Mouse (Mus musculus) limb, embryonic 12.5 days (tissue): ENCODE measurements at regions not wholly inside any gene's neighbourhood (a gene's known extent, or its start where the extent isn't known, plus 50 kb on each side); places are given as distances from the start of the nearest gene placed in this dataset.
A peak's percentile ranks its signal among the peaks of the same experiment; 100 is the strongest.

Source experiments
- ATAC-seq: fragments of 200-750 bp; cut with Nextera tagmentation; 2 replicates; pipeline ENCODE4 v1.8.0; 2017; ENCODE audit warnings: low read depth, moderate TSS enrichment; ENCODE audit not compliant: insufficient number of reproducible peaks, insufficient read depth, low FRiP score, low TSS enrichment
- H3K27ac ChIP-seq: fragments of 300-500 bp; sonication (generic); 2 replicates; pipeline ENCODE4 v1.5.1; 2016; ENCODE audit warnings: mild to moderate bottlenecking, moderate library complexity
- H3K27me3 ChIP-seq: fragments of 300-500 bp; sonication (generic); 2 replicates; pipeline ENCODE4 v1.6.1; 2016; ENCODE audit warnings: mild to moderate bottlenecking, moderate library complexity
- H3K36me3 ChIP-seq: fragments of 300-500 bp; sonication (generic); 2 replicates; pipeline ENCODE4 v1.6.1; 2016; ENCODE audit warnings: mild to moderate bottlenecking, moderate library complexity
- H3K4me1 ChIP-seq: fragments of 300-500 bp; sonication (generic); replicated peaks from 2 replicates; pipeline ENCODE4 v1.6.1; 2016
- H3K4me2 ChIP-seq: fragments of 300-500 bp; sonication (generic); 2 replicates; pipeline ENCODE4 v1.6.1; 2016; ENCODE audit warnings: mild to moderate bottlenecking, moderate library complexity
- H3K4me3 ChIP-seq: fragments of 300-500 bp; sonication (generic); replicated peaks from 2 replicates; pipeline ENCODE4 v1.5.1; 2016; ENCODE audit warnings: mild to moderate bottlenecking
- H3K9ac ChIP-seq: fragments of 300-500 bp; sonication (generic); replicated peaks from 2 replicates; pipeline ENCODE4 v1.6.1; 2016; ENCODE audit warnings: mild to moderate bottlenecking, moderate library complexity
- H3K9me3 ChIP-seq: fragments of 300-500 bp; sonication (generic); 2 replicates; pipeline ENCODE4 v1.6.1; 2016; ENCODE audit warnings: mild to moderate bottlenecking, moderate library complexity
- WGBS: fragments of 180-500 bp; shearing (Covaris S2); methylation state at CpG from one replicate; pipeline ENCODE4 v1.1.7; 2016; 5-methylcytosine and 5-hydroxymethylcytosine counted together

DNA sequence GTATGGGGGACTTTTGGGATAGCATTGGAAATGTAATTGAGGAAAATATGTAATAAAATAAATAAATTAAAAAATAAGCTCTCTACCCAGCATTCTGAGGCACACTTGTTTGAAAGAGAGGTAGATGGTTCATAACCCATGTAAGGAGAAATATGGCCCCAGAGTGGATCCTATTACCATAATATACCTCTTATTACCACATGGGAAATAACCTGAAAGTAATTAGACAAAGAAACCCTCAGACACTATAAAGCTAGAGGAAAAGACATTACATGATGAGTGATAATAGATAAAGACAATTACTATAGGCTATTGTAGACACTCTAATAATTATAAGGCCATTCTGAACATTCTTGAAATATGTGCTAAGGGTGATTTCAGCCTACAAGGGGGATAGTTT, 2444.8 kb upstream of the Gm12353 start:
- Histone ChIP-seq H3K27me3 (no peaks in the 10 kb centered on the region), H3K4me3 (no peak overlapping the region), H3K4me2 (no peak overlapping the region), H3K9ac (no peak overlapping the region), H3K36me3 (no peaks in the 10 kb centered on the region), H3K4me1 (no peaks in the 10 kb centered on the region), H3K9me3 (no peaks in the 10 kb centered on the region), H3K27ac (no peak overlapping the region)
- ATAC-seq, result no peak

DNA sequence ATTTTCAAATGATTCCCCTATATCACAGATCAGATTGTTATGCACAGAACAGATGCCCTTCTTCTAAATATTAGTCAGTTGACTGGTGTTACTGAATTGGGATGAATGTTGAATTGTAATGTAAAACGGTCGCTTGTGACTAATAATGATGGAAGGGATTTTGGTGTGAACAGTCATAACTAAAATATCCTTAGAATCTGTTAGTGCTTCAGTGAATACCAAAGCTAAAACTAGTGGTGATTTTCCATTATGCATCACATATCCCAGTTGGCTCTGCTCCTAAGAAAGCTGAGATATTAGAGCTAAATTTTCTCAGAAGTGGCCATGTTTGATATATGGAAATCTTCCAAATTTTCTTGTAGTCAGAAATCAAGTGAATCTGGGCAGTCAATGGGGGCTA, 2441.7 kb upstream of the Gm12353 start:
- Histone ChIP-seq H3K4me2 (no peak overlapping the region), H3K27me3 (no peaks in the 10 kb centered on the region), H3K4me1 (no peaks in the 10 kb centered on the region), H3K27ac (no peak overlapping the region), H3K4me3 (no peak overlapping the region), H3K9ac (no peak overlapping the region), H3K9me3 (no peaks in the 10 kb centered on the region), H3K36me3 (no peaks in the 10 kb centered on the region)
- 88% methylated on average over 2 of the region's 2 CpGs for WGBS
- ATAC-seq, result no peak

DNA sequence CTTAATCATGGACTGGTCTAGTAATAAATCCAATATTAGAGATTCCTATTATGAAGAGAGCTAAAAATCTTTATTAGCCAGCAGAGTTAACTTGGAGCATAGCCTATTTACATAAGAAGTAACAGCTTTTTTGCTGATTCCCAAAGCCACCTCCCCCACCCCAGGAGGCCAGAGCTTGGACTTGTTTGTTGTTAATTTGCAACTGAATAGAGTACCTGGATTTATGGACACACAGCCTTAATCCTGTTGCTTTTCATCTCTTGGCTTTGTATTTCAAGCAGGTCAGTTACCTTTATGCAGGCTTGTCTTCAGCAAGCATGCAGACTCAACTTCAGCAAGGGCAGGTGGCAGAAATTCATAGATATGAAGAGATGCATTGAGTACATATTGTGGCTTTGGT, 2396.5 kb upstream of the Gm12353 start:
- H3K27ac ChIP-seq, result no peak overlapping the region
- no peaks in the 10 kb centered on the region for H3K9me3 ChIP-seq
- H3K36me3 ChIP-seq, result no peaks in the 10 kb centered on the region
- no peaks in the 10 kb centered on the region for H3K4me1 ChIP-seq
- no peaks in the 10 kb centered on the region for H3K27me3 ChIP-seq
- H3K4me2 ChIP-seq, result no peak overlapping the region
- ATAC-seq, result no peak
- H3K9ac ChIP-seq, result no peak overlapping the region
- no peak overlapping the region for H3K4me3 ChIP-seq

DNA sequence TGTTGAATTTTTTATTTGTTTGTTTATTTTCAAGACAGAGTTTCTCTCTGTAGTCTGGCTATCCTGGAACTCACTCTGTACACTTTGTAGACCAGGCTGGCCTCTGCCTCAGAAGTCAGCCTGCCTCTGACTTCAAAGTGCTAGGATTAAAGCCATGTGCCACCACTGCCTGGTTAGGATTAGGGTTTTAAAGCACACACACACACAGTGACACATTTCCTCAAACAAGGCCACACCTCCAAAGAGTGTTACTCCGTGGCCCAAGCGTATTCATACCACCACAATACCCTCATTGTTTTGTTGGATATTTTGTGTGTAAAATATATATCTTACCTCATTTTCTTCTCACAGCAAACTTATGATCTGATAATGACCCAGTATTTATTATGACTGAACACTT, 2365.4 kb upstream of the Gm12353 start:
- Histone ChIP-seq H3K4me1 (no peaks in the 10 kb centered on the region), H3K4me3 (no peak overlapping the region), H3K4me2 (no peak overlapping the region), H3K27ac (no peak overlapping the region), H3K36me3 (no peaks in the 10 kb centered on the region), H3K9me3 (no peaks in the 10 kb centered on the region), H3K27me3 (no peaks in the 10 kb centered on the region), H3K9ac (no peak overlapping the region)
- WGBS, result 45% methylated on average over 2 of the region's 2 CpGs
- ATAC-seq, result peak; percentile 52; the same call in 1 of the 2 replicates

DNA sequence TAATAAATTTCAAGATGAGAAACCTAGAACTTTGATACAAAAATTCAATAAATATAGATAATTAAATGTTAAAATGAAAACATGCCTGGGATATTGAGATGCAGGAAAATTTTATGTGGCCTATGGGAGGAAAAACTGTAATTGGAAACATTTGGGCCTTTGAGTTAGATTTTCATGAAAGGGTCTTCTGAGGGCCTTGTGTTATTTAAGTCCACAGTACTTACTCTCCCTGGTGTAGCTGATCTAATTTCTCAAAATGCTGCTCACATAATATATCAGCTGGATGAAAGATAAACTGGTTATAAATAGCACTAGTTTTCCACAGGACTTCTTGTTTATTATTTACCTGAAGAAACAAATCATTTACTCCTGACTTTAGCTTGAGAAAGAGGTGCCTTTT, 2364.9 kb upstream of the Gm12353 start:
- no peak overlapping the region for H3K27ac ChIP-seq
- peak; percentile 6; the same call in 1 of the 2 replicates for ATAC-seq
- no peaks in the 10 kb centered on the region for H3K27me3 ChIP-seq
- H3K4me3 ChIP-seq, result no peak overlapping the region
- no peaks in the 10 kb centered on the region for H3K36me3 ChIP-seq
- H3K4me1 ChIP-seq, result no peaks in the 10 kb centered on the region
- H3K9ac ChIP-seq, result no peak overlapping the region
- H3K9me3 ChIP-seq, result no peaks in the 10 kb centered on the region
- H3K4me2 ChIP-seq, result no peak overlapping the region

DNA sequence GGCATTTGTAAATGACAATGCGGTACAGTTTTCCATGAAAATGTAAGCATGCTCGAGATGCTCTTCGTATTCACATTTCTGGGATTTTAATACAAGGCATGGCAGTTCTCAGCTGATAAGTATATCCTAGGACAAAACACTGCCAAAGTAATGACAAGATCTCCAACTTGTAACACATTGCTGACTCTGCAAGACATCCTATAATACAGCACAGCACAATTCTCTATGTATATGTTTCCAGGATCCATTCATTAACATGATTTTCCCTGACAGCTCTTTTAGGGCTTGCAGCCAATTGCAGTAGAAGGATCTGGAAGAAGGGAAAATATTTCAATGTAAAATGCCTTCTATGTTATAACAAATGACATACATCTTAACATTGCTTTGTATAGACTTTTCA, 2346.1 kb upstream of the Gm12353 start:
- Histone ChIP-seq H3K9ac (no peak overlapping the region), H3K4me2 (no peak overlapping the region), H3K36me3 (no peaks in the 10 kb centered on the region), H3K27ac (no peak overlapping the region), H3K4me3 (no peak overlapping the region), H3K27me3 (no peaks in the 10 kb centered on the region), H3K9me3 (no peaks in the 10 kb centered on the region), H3K4me1 (no peaks in the 10 kb centered on the region)
- ATAC-seq, result no peak
- 95% methylated on average over 3 of the region's 3 CpGs for WGBS

DNA sequence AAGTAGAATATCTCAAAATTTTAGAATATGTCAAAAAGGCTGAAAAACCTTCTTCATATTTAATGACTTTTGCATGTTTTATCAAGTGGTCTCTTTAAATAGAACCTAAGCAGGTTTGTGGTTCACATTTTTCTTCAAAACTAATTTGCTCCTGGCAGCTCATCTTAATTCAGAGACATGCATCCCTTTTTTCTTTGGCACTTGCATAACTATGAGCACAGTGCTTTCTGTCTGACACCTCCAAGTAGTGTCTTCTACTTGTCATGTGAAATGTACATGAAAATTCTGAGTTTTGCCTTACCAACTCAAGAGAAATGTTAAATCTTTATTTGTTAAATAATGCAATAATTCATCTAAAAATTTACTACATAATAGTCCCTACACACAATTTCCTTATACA, 2343.5 kb upstream of the Gm12353 start:
- no peaks in the 10 kb centered on the region for H3K36me3 ChIP-seq
- no peaks in the 10 kb centered on the region for H3K27me3 ChIP-seq
- H3K4me1 ChIP-seq, result no peaks in the 10 kb centered on the region
- no peak overlapping the region for H3K27ac ChIP-seq
- no peaks in the 10 kb centered on the region for H3K9me3 ChIP-seq
- no peak for ATAC-seq
- no peak overlapping the region for H3K9ac ChIP-seq
- H3K4me2 ChIP-seq, result no peak overlapping the region
- H3K4me3 ChIP-seq, result no peak overlapping the region

DNA sequence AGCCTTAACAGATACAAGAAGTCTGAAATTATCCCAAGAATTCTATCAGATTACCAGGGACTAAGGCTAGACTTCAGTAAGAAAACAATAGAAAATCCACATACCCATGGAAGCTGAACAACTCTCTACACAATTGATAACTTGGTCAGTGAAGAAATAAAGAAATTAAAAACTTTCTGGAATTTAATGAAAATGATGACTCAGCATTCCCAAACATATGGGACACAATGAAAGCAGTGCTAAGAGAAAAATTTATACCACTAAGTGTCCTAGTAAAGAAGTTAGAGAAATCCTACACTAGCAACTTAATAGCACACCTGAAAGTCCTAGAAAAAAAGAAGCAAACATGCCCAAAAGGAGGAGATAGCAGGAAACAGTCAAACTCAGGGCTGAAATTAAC, 2306.1 kb upstream of the Gm12353 start:
- Histone ChIP-seq H3K9me3 (no peaks in the 10 kb centered on the region), H3K4me3 (no peak overlapping the region), H3K36me3 (no peaks in the 10 kb centered on the region), H3K27ac (no peak overlapping the region), H3K4me1 (no peaks in the 10 kb centered on the region), H3K27me3 (no peaks in the 10 kb centered on the region), H3K4me2 (no peak overlapping the region), H3K9ac (no peak overlapping the region)
- ATAC-seq, result no peak

DNA sequence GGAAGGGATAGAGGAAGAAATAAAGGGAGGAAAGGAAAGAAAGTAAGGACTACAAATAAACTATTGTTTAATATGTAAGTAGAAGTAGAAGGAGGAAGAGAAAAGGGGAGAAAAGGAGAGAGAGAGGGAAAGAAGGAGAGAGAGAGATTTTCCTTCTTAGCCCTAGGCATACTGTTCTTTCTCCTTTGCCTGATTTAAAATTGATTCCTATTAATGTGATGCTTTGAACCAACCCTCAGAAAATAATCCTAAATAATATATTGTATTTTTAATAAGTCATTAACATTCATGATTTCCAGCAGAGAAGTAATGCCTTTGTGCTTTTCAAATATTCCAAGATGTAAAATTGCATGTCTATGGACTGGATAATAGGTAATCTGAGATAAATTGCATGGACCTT, 2286.2 kb upstream of the Gm12353 start:
- Histone ChIP-seq H3K27me3 (no peaks in the 10 kb centered on the region), H3K36me3 (no peaks in the 10 kb centered on the region), H3K4me1 (no peaks in the 10 kb centered on the region), H3K9ac (no peak overlapping the region), H3K27ac (no peak overlapping the region), H3K4me3 (no peak overlapping the region), H3K9me3 (no peaks in the 10 kb centered on the region), H3K4me2 (no peak overlapping the region)
- no peak for ATAC-seq

DNA sequence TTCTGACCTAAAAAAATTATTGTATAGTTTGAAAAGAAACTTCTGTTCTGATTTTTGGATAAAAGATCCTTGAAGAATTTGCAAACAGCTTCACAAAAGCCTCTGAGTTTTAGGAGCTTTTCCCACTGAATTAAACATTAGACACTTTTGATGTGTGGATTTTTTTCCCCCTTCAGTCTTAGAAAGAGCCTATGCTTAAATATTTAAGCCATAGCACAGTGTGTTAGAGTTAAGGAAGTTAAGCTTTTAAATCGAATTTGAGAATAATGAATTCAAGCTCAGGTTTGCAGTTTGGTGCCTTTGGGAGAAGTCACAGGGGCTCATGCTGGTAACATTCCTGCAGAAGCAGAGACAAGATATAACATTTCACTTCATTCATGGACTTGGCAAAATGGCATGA, 2257.2 kb upstream of the Gm12353 start:
- WGBS, result 63% methylated on average over 1 of the region's 1 CpGs
- Histone ChIP-seq H3K27me3 (no peaks in the 10 kb centered on the region), H3K4me3 (no peak overlapping the region), H3K9ac (no peak overlapping the region), H3K4me1 (no peaks in the 10 kb centered on the region), H3K27ac (no peak overlapping the region), H3K4me2 (no peak overlapping the region), H3K36me3 (no peaks in the 10 kb centered on the region), H3K9me3 (no peaks in the 10 kb centered on the region)
- ATAC-seq, result no peak

DNA sequence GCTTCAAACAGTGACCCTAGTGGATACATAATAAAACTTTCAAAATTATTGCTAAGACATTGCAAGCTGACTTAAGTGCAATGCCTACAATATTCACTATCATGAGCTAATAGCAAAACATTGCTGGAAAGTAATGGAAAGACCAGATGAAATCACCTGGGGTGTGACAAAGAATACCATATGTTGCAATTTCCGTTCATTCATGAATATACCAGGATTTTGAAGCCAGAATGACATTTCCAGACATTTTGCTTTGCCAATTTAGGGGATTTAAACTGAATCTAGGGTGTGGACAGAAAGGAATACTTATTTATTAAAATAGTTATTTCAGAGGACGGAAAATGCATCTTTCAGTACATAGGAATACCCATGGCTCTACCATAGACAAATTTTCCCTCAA, 2244.5 kb upstream of the Gm12353 start:
- H3K4me1 ChIP-seq, result no peaks in the 10 kb centered on the region
- no peaks in the 10 kb centered on the region for H3K36me3 ChIP-seq
- H3K27ac ChIP-seq, result no peak overlapping the region
- no peak overlapping the region for H3K4me3 ChIP-seq
- WGBS, result 71% methylated on average over 2 of the region's 2 CpGs
- H3K4me2 ChIP-seq, result no peak overlapping the region
- no peak overlapping the region for H3K9ac ChIP-seq
- no peaks in the 10 kb centered on the region for H3K27me3 ChIP-seq
- no peaks in the 10 kb centered on the region for H3K9me3 ChIP-seq
- ATAC-seq, result no peak
